Mouse (Mus musculus) MN1 (cell line): Measurements from ENCODE around the gene Cabp2.
A peak's percentile ranks its signal among the peaks of the same experiment; 100 is the strongest.

ENCODE experiments used
- DNase-seq: peaks from one replicate; pipeline ENCODE4 v3.0.0-alpha.2; 2016; ENCODE audit warnings: low spot score

Cabp2 gene

DNA sequence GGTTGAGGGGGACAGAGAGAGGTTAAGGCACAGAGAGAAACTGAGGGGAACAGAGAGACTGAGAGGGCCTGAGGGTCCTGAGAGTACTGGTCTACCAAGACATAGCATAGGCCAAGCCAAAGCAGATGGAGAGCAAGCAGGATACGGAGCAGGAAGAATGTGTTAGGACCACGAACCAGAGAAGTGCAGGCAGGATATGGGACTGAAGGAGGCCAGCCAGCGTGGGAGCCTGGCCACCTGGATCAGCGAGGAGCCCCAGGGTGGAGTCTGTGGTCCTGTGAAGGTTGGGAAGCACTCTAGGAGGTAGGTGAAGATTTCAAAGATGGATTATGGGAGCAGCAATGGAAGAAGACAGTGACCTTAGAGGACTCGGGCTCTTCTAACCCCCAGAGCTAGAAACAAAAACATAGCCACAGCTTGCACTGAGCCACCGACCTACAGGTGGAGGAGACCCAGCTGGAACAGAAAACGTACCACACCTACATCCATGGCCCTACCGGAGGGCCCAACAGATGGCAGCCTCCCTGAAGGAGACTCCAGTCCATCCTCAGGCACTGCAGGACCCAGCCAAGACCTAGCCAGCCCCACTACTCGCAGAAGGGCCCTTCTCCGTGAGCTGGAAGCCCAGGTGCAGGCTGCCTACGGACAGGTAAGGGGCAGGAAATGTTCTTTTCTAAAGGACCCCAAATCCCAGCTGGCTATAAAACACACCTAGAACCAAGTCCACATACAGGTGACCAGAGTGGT, 1.0 kb downstream of the Cabp2 start:
- DNase-seq, result no peak

DNA sequence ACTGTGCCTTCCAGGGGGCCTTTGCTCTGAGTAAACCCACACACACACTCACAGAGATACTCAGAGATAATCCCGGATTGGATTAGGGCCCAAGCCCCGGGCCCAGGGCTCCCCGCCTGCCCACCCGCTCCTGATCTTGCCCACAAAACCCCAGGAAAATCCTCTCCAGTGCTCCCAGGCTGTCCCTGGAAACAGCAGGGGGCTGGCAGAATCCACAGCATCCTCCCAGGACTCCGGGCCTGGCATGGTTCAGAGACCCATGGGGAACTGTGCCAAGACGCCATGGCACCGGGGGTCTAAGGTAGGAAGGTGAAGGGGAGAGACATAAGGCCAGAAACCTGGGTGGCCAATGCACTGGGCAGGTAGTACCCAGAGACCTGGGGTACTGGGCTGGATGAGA, 1.9 kb downstream of the Cabp2 start:
- no peak for DNase-seq

GRCm38 (mm10) chr19:4083826-4084225, 2.4 kb downstream of the Cabp2 start:
- DNase-seq, result no peak

- no peak for DNase-seq
These were observed 3.6 kb downstream of the Cabp2 start for GRCm38 (mm10) chr19:4084984-4085383.

- DNase-seq, result no peak
These were observed 4.8 kb downstream of the Cabp2 start for GRCm38 (mm10) chr19:4086156-4086555.

DNA sequence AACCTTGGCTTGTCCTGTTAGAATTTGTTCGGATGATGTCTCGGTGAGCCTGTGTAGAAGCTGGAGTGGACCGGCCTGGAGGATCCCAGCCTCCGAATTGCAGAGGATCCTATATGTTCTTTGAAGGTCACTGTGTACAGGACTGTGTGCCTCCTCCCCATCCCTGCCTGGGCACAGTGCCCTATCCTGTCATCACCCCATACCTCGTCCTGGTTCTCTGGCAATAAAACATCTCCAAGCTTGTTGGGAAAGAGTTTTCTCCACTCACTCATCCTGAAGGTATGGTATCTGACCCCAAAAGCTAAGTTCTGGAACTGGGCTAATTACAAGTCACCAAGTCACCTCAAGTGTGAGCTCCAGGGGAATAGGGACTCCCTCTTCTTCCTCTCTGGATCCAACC, 5.7 kb downstream of the Cabp2 start:
- DNase-seq, result no peak

DNA sequence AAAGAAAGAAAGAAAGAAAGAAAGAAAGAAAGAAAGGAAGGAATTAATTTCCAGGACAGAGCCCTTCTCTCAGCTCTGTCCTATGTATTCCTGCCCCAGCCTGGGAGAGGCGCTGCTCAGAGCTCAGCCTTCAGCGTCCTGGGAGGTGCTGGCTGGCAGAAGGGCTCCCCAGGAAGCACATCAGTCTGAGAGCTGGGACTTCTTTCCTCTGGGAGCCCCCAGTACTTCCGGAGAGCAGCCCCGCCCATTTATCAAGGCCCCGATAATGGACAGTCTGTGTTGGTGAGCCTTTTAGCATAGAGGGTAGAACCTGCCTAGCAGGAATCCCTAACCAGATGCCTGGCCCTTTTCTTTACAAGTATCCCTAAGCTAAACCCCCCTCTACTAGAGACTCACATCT, 6.8 kb downstream of the Cabp2 start:
- no peak for DNase-seq

DNA sequence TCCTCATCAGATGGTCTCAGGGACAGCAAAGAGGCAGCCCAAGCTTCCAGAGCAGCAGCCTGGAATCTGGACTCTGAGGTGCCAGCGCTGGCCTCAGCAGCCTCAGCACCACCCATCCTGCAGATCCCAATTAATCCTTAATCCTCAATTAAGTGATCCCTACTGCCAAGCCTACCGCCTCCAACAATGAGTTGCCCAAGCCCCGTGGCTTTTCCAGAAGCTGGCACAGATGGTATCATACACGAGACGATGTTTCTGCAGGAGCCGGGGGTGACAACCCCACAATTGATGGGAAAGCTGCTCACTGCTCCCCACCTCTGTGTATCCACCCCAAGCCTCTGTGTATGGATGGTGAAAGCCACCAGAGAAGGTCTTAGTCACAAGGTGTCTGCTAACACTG, 7.8 kb downstream of the Cabp2 start:
- no peak for DNase-seq

DNA sequence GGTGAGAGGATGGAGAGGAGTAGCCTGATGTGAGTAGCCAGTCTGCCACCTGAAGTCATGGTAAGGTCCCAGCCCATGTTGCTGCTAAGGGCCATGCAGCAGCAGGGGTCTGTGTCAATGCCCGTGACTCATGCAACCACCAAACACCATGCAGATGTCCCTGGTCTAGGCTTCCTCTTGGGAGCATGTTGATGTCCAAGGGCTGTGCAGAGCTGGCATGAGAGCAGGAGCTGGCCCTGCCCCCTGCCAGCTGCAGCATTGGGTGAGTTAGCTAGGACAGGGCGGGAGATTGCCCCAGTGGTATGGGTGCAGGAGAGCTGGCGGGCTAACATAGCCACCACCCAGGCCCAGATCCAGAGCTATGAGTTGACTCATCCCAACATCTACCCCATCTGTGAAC, 9.1 kb downstream of the Cabp2 start:
- DNase-seq, result no peak

DNA sequence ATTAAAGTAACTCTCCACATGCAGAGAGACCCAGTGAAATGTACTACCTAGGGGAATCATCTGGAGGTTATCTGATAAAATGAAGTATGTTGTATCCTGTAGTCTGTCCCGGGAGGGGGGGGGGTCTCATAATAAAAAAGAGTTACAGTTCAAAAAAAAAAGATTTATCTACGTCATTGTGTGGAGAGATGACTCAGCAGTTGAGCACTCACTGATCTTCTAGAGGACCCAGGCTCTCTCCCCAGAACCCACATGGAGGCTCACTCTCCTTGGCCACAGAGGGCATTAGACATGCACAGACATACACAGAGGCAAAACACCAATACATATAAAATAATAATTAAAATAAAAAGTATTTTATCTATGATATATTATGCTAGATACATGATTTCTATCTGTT, 10.0 kb downstream of the Cabp2 start:
- DNase-seq, result no peak

DNA sequence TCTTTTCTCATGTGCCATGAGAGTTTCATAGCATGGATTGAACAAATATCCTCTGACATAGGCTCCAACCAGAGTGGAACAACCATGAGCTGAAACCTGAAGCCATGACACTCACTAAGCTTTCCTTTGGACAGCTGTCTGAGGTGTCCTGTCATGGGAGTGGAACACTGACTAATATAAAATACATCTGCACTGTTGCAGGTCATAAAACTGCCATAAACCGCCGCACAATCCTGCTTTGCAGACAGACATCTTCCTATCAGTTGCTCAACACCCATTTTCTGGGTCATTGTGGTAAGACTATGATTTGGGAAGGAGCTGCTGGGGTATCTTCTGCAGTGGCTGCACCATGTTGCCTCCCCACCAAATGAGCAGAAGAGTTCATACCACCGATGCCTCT, 11.4 kb downstream of the Cabp2 start:
- no peak for DNase-seq

DNA sequence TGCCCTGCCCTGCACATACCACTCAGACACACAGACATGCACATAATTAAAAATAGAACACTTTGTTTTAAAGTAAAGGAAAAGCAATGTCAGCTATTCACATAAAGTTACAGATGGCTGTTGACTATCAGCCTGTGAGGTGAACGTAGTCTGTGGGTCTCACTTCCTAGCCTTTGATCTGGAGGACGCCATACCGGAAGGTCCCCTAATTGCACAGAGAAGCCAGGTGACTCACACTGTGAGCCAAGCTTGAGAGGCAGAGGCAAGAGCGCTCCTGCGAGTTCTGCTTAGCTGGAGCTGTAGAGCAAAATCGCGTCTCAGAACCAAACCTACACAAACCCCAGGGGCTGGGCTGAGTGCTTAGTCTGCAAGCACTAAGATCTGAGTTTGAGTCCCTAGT, 12.4 kb downstream of the Cabp2 start:
- no peak for DNase-seq

GRCm38 (mm10) chr19:4094348-4094747, 13.0 kb downstream of the Cabp2 start:
- DNase-seq, result no peak

DNA sequence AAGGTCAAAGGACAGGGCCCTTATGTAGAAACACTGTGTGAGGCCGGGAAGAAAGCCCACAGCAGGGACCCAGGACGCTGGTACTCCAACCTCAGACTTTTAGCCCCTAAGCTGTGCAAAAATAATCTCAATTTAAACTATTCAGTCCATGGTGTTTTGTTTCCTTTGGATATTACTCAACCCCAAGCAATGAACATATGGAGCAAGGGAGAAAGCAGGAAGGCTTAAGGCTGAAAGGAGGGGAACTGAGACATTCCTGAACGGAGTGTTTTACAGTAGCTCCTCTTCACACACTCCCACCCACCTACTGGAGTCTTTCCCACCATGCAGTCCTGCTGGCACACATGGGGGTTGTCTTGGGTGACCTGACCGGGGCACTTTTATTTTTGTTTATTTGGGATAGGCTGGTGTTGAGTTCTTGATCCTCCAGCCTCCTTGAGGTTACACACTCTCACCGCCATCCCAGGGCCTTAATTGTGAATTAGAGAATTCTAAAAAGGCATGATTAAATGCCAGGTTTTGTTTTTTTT, 13.5 kb downstream of the Cabp2 start:
- DNase-seq, result no peak

- DNase-seq, result no peak
These were observed 14.4 kb downstream of the Cabp2 start for GRCm38 (mm10) chr19:4095802-4096201.

- DNase-seq, result peak; percentile 97
These were observed 15.5 kb downstream of the Cabp2 start, which contains the start of gene Cdk2ap2 for GRCm38 (mm10) chr19:4096642-4097440. TSS of gene Cdk2ap2 (plus strand) at chr19:4097182.

GRCm38 (mm10) chr19:4097441-4097825, 16.1 kb downstream of the Cabp2 start:
- peak; percentile 71 for DNase-seq

DNA sequence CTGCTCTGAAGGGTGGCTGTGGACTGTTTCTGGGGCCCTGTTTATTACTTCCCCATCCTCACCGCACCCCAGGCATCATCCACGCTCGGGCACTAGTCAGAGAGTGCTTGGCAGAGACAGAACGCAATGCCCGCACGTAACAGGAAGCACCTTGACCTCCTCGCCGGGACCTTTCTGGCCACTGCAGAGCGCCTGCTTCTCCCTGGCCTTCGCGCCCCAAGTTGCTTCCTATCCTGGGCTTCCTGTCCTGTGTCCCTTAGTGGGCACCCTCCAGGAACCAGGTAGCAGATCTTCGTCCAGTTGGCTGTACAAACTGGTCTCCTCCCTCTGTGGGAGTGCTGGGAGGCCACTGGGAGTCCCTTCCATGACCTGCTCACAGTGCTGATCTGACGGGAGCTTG, 17.0 kb downstream of the Cabp2 start:
- no peak for DNase-seq

GRCm38 (mm10) chr19:4099056-4099455, 17.7 kb downstream of the Cabp2 start:
- peak; percentile 92 for DNase-seq

GRCm38 (mm10) chr19:4099837-4100717, 18.7 kb downstream of the Cabp2 start, which contains the start of gene Pitpnm1:
TSS of gene Pitpnm1 (plus strand) at chr19:4099998.
- peak; percentile 60 for DNase-seq

GRCm38 (mm10) chr19:4100718-4101261, 19.4 kb downstream of the Cabp2 start:
- DNase-seq, result peak; percentile 48

DNA sequence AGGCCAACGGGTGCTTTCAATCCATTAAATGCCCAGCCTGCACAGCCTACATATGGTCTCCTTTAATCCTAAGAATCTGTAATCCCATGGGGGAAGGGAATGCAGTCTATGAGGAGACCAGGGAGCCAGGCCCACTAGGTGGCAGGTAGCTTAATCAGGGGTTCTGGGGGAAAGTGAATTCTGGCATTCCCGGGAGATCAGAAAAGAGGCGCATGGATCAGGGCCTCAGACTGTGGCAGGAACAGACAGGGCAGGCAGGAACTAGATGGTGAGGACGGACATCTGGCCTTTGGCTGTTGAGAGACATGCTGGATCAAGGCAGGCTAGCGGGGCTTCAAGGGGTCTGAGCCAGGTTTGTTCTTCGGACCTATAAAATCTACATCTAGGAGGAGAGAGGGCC, 20.1 kb downstream of the Cabp2 start:
- DNase-seq, result peak; percentile 45
